In genomic region chr17:45619386-45620256, GRCm38 (mm10) we compare ENCODE assay signal across 8 mouse cellular contexts. TPM values are rescaled to one million over a fixed set of nuclear protein-coding genes. Genes with fewer than 3 reads are reported as not detected.
DNase-seq lines count a peak whose midpoint lies in the region; ATAC-seq and TF ChIP-seq lines count a peak whose summit lies in the region.

No protein-coding gene starts in this region.

- 23% methylated on average over 20 of the region's 20 CpGs for WGBS in embryonic facial prominence, embryonic 15.5 days
- WGBS in liver, postnatal 0 days (ENCODE audit: insufficient replicate concordance), result 6% methylated on average over 20 of the region's 20 CpGs
- WGBS in small intestine, adult 2 months, result 51% methylated on average over 20 of the region's 20 CpGs

- peak overlapping the region; percentile 28; the same call in 1 of the 2 replicates for H3K4me2 ChIP-seq in embryonic facial prominence, embryonic 15.5 days (replicated peaks)
- H3K4me2 ChIP-seq in liver, postnatal 0 days (ENCODE audit: low read depth, low read length), result peak overlapping the region; percentile 70

- TF ChIP-seq EP300 in liver, postnatal 0 days (IDR thresholded peaks at IDR 0.05; ENCODE audit: low read depth), result no peak

- intact Hi-C loops in gastrocnemius, postnatal 14 days (cut with DNase I; ENCODE audit: low total_unique reads), result no loop called here

- peak; percentile 42 for DNase-seq in gastrocnemius, postnatal 14 days
- DNase-seq in gastrocnemius, adult 18-20 months (ENCODE audit: low spot score), result no peak
- DNase-seq in induced T-regulatory cell, adult 2 months (ENCODE audit: low read depth), result peak; percentile 64
- DNase-seq in liver, postnatal 0 days, result peak; percentile 38
- DNase-seq in spleen, postnatal 14 days (ENCODE audit: low spot score in 2 of 2), result no peak
- DNase-seq in cerebellum, adult 11-12 months, result no peak

- TF ChIP-seq CTCF in liver, postnatal 0 days (IDR thresholded peaks at IDR 0.05; ENCODE audit: low read depth), result no peak
- TF ChIP-seq CTCF in small intestine, adult 2 months (IDR thresholded peaks at IDR 0.05; ENCODE audit: extremely low read depth, insufficient read length, insufficient replicate concordance, low read depth, low read length), result no peak

- TF ChIP-seq POLR2A in small intestine, adult 2 months (IDR thresholded peaks at IDR 0.05; ENCODE audit: low read depth, low read length), result no peak

- no peak for ATAC-seq in embryonic facial prominence, embryonic 15.5 days (ENCODE audit: insufficient number of reproducible peaks, low FRiP score, low TSS enrichment, low read depth)
- ATAC-seq in liver, postnatal 0 days, result peak; percentile 73

- H3K9me3 ChIP-seq in embryonic facial prominence, embryonic 15.5 days (replicated peaks), result no peaks in the 10 kb centered on the region
- H3K9me3 ChIP-seq in liver, postnatal 0 days (ENCODE audit: low read length), result no peaks in the 10 kb centered on the region

- H3K4me3 ChIP-seq in embryonic facial prominence, embryonic 15.5 days (replicated peaks), result peak overlapping the region; percentile 20
- H3K4me3 ChIP-seq in liver, postnatal 0 days (ENCODE audit: low read depth, low read length), result peak overlapping the region; percentile 41
- peak overlapping the region; percentile 54 for H3K4me3 ChIP-seq in small intestine, adult 2 months (ENCODE audit: low read depth, low read length)

- no peaks in the 10 kb centered on the region for H3K36me3 ChIP-seq in embryonic facial prominence, embryonic 15.5 days
- H3K36me3 ChIP-seq in liver, postnatal 0 days (replicated peaks; ENCODE audit: insufficient read depth, low read length), result no peaks in the 10 kb centered on the region
- no peaks in the 10 kb centered on the region for H3K36me3 ChIP-seq in small intestine, adult 2 months (ENCODE audit: control insufficient read depth, insufficient read depth, low read length)

- H3K4me1 ChIP-seq in embryonic facial prominence, embryonic 15.5 days, result peaks cover 17% of the 10 kb centered on the region
- H3K4me1 ChIP-seq in liver, postnatal 0 days (ENCODE audit: insufficient read depth), result peaks cover 18% of the 10 kb centered on the region
- H3K4me1 ChIP-seq in small intestine, adult 2 months (ENCODE audit: control insufficient read depth, insufficient read depth, insufficient read length, low read length), result peaks cover 2% of the 10 kb centered on the region

- peak overlapping the region; percentile 40; the same call in 1 of the 2 replicates for H3K27ac ChIP-seq in embryonic facial prominence, embryonic 15.5 days (replicated peaks)
- H3K27ac ChIP-seq in liver, postnatal 0 days (ENCODE audit: low read depth), result peak overlapping the region; percentile 89
- H3K27ac ChIP-seq in small intestine, adult 2 months (ENCODE audit: insufficient read depth, low read depth, low read length), result peak overlapping the region; percentile 82

- H3K9ac ChIP-seq in embryonic facial prominence, embryonic 15.5 days, result no peak overlapping the region
- peak overlapping the region; percentile 57 for H3K9ac ChIP-seq in liver, postnatal 0 days (replicated peaks)

- no peaks in the 10 kb centered on the region for H3K27me3 ChIP-seq in embryonic facial prominence, embryonic 15.5 days
- H3K27me3 ChIP-seq in liver, postnatal 0 days (ENCODE audit: insufficient read depth, low read length), result no peaks in the 10 kb centered on the region
- no peaks in the 10 kb centered on the region for H3K27me3 ChIP-seq in small intestine, adult 2 months (ENCODE audit: control insufficient read depth, insufficient read depth, low read length)

RNA-seq across cellular contexts. Expression of gene Mymx, which starts 17.7 kb away (rescaled TPM):
- total RNA-seq in gastrocnemius, postnatal 14 days (2021), result 1 to 10 TPM; 6.2 to 7.3 TPM
- total RNA-seq in gastrocnemius, adult 18-20 months (2021), result not detected
- polyA plus RNA-seq in embryonic facial prominence, embryonic 15.5 days (2015; fragmentation: Nextera tagmentation; extraction: Ambion mirVana), result 29.9 and 41.1 TPM in 2 replicates
- polyA plus RNA-seq in liver, postnatal 0 days (2015; fragmentation: Nextera tagmentation; extraction: Ambion mirVana), result 0.19 TPM in 1 of 2 replicates, not detected in the other
- 0.75 and 5.8 TPM in 2 replicates for polyA plus RNA-seq in small intestine, adult 2 months (2012; rRNA removed)

RNA-seq across cellular contexts. Expression of gene Slc29a1, which starts 20.2 kb away (rescaled TPM):
- total RNA-seq in gastrocnemius, postnatal 14 days (2021), result 10 to 100 TPM; 59.2 to 71.6 TPM
- 10 to 100 TPM; 31.9 to 32.4 TPM for total RNA-seq in gastrocnemius, adult 18-20 months (2021)
- 92.7 and 99.7 TPM in 2 replicates for polyA plus RNA-seq in embryonic facial prominence, embryonic 15.5 days (2015; fragmentation: Nextera tagmentation; extraction: Ambion mirVana)
- polyA plus RNA-seq in liver, postnatal 0 days (2015; fragmentation: Nextera tagmentation; extraction: Ambion mirVana), result 83.0 and 91.6 TPM in 2 replicates
- 26.1 and 35.2 TPM in 2 replicates for polyA plus RNA-seq in small intestine, adult 2 months (2012; rRNA removed)

RNA-seq across cellular contexts. Expression of gene Capn11, which starts 39.5 kb away (rescaled TPM):
- total RNA-seq in gastrocnemius, postnatal 14 days (2021), result under 1 TPM; 0.10 to 0.13 TPM
- under 1 TPM; 0.21 to 0.66 TPM for total RNA-seq in gastrocnemius, adult 18-20 months (2021)
- 0.71 and 0.77 TPM in 2 replicates for polyA plus RNA-seq in embryonic facial prominence, embryonic 15.5 days (2015; fragmentation: Nextera tagmentation; extraction: Ambion mirVana)
- polyA plus RNA-seq in liver, postnatal 0 days (2015; fragmentation: Nextera tagmentation; extraction: Ambion mirVana), result not detected in 2 replicates
- polyA plus RNA-seq in small intestine, adult 2 months (2012; rRNA removed), result 0.03 TPM in 1 of 2 replicates, not detected in the other

RNA-seq across cellular contexts. Expression of gene Hsp90ab1, which starts 46.5 kb away (rescaled TPM):
- total RNA-seq in gastrocnemius, postnatal 14 days (2021), result 100 to 1,000 TPM; 735 to 778 TPM
- total RNA-seq in gastrocnemius, adult 18-20 months (2021), result 1,000 to 10,000 TPM; 1,074 to 1,224 TPM
- 1,563 and 1,577 TPM in 2 replicates for polyA plus RNA-seq in embryonic facial prominence, embryonic 15.5 days (2015; fragmentation: Nextera tagmentation; extraction: Ambion mirVana)
- polyA plus RNA-seq in liver, postnatal 0 days (2015; fragmentation: Nextera tagmentation; extraction: Ambion mirVana), result 419 and 445 TPM in 2 replicates
- 93.8 and 157 TPM in 2 replicates for polyA plus RNA-seq in small intestine, adult 2 months (2012; rRNA removed)

RNA-seq across cellular contexts. Expression of gene Slc35b2, which starts 55.9 kb away (rescaled TPM):
- total RNA-seq in gastrocnemius, postnatal 14 days (2021), result 10 to 100 TPM; 25.6 to 28.6 TPM
- 10 to 100 TPM; 16.2 to 17.7 TPM for total RNA-seq in gastrocnemius, adult 18-20 months (2021)
- 133 and 139 TPM in 2 replicates for polyA plus RNA-seq in embryonic facial prominence, embryonic 15.5 days (2015; fragmentation: Nextera tagmentation; extraction: Ambion mirVana)
- polyA plus RNA-seq in liver, postnatal 0 days (2015; fragmentation: Nextera tagmentation; extraction: Ambion mirVana), result 47.7 and 47.9 TPM in 2 replicates
- polyA plus RNA-seq in small intestine, adult 2 months (2012; rRNA removed), result 98.2 and 105 TPM in 2 replicates

Comparison
In these comparisons a context has a peak if more than half of its experiments do, and no peak if none do; other contexts are left out.
1. DNase-seq: peak in gastrocnemius, postnatal 14 days (single experiment), induced T-regulatory cell, adult 2 months (single experiment) and liver, postnatal 0 days (single experiment); none in gastrocnemius, adult 18-20 months (single experiment), spleen, postnatal 14 days (0 of 2) and cerebellum, adult 11-12 months (single experiment).
2. Peak in every context shown above with its lines, with median percentiles within 50 percentile points of each other: H3K27ac ChIP-seq and H3K4me3 ChIP-seq.